Mouse (Mus musculus): ENCODE measurements around the gene Allc. TPM values are rescaled to one million over a fixed set of nuclear protein-coding genes. Genes with fewer than 3 reads are reported as not detected.

The Allc gene
- total and polyA plus RNA-seq, 2 experiments from 2014 or later, result 0.24 TPM; not detected in 1

DNA sequence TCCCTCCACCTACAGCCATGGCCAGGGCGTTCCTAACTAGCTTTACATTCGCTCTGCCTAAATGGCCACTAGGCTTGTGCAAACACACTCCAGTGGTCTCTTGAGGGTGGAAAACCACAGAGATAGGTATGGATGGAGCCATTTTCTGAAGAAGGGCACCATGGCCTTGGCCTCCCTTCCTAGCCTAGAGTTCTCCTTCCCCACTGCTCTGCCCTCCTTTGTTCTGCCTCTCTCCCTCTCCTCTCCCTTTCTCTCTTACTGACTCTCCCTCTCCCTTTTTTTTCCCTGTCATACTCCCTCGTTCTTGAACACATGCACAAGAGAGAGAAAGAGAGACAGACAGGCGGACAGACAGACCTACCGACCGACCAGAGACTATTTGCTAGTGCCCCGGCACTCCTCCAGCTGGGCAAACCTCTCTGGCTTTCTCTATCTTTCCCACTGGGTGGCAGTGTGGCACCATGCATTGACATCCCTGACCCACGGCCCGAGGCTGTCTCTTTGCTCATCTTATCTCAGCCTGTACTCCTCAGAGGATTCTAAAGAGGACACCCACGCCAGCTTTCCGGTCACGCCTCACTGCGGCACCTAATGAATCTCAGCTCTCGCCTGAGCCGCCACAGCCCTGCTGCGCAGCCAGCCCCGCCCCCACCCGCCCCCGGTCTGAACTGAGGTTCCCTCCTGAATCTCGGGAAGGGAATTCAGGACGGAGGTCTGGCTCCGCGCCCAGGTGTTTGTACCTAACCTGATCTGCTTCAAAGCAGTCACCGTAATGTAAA is 7.0 kb upstream of the Allc start:
- Histone ChIP-seq H3K4me2 (ENCODE audit: low read depth, low read length) (peak overlapping the region; percentile 61), H3K9ac (replicated peaks; ENCODE audit: low read length) (peak overlapping the region; percentile 45), H3K27me3 (ENCODE audit: insufficient read depth, low read length) (no peaks in the 10 kb centered on the region), H3K9me3 (ENCODE audit: low read length) (no peaks in the 10 kb centered on the region), H3K4me3 (ENCODE audit: low read length) (peak overlapping the region; percentile 35), H3K27ac (peak overlapping the region; percentile 65), H3K4me1 (ENCODE audit: insufficient read depth, low read length) (no peaks in the 10 kb centered on the region; the same call in none of the 2 replicates), H3K36me3 (ENCODE audit: insufficient read depth, low read length) (no peaks in the 10 kb centered on the region)
- ATAC-seq (peak; percentile 94), DNase-seq (ENCODE audit: low spot score) (peak; percentile 95)
- 8% methylated on average over 24 of the region's 24 CpGs for WGBS
- peak; percentile 94 for TF ChIP-seq CTCF (IDR thresholded peaks at IDR 0.05; ENCODE audit: low read depth)

DNA sequence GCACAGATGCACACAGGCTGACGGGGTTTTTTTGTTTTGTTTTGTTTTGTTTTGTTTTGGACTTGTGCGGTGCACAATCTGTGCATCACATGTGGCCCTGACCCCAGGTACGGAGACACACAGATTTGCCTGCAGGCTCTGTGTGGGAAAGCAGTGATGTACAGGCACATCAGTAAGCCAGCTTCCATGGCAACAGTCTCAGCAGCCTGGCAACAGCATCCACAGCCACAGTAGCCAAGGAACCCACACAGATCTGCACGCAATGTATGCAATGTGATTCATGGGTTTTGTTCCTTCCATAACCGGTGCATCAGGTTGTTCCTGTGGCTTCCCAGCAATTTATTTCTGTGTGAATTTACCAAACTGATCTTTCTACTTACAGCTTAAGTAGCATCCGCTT is 5.6 kb upstream of the Allc start:
- 36% methylated on average over 6 of the region's 6 CpGs for WGBS
- no peak for ATAC-seq

DNA sequence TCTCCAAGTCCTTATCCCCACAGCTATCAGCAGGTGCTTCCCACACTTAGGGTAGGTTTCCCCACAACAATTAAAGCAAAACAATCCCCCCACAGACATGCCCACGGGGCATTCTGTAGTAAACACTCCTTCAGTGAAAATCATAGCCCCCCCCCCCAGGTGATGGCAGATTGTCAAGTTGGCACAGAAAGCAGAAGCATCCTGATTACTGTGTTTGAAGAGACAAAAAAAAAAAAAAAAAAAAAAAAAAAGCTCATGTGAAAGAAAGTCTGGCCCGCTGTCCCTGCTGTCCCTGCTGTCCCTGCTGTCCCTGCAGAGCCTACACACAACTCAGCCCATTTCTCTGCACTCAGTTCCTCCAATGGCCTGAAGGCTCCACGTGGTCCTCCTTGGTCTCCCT is 1.7 kb upstream of the Allc start:
- no peaks in the 10 kb centered on the region; the same call in 1 of the 2 replicates for H3K4me1 ChIP-seq (ENCODE audit: insufficient read depth, low read length)
- H3K4me2 ChIP-seq (ENCODE audit: low read depth, low read length), result no peak overlapping the region
- no peaks in the 10 kb centered on the region for H3K9me3 ChIP-seq (ENCODE audit: low read length)
- no peak for ATAC-seq
- H3K27ac ChIP-seq, result no peak overlapping the region
- whole genome bisulfite sequencing, result 30% methylated on average over 3 of the region's 3 CpGs
- H3K27me3 ChIP-seq (ENCODE audit: insufficient read depth, low read length), result no peaks in the 10 kb centered on the region
- H3K9ac ChIP-seq (replicated peaks; ENCODE audit: low read length), result no peak overlapping the region
- TF ChIP-seq CTCF (IDR thresholded peaks at IDR 0.05; ENCODE audit: low read depth), result no peak
- H3K36me3 ChIP-seq (ENCODE audit: insufficient read depth, low read length), result no peaks in the 10 kb centered on the region
- DNase-seq (ENCODE audit: low spot score), result no peak
- no peak overlapping the region for H3K4me3 ChIP-seq (ENCODE audit: low read length)

More for the DNA sequence above, 5.6 kb upstream of the Allc start:
- DNase-seq (ENCODE audit: low spot score), result peak; percentile 54
- H3K9me3 ChIP-seq (ENCODE audit: low read length), result no peaks in the 10 kb centered on the region
- no peaks in the 10 kb centered on the region for H3K36me3 ChIP-seq (ENCODE audit: insufficient read depth, low read length)
- H3K27ac ChIP-seq, result 0 out of 2 replicates have a peak overlapping the region, but pooled peaks have one; percentile 65
- no peaks in the 10 kb centered on the region; the same call in none of the 2 replicates for H3K4me1 ChIP-seq (ENCODE audit: insufficient read depth, low read length)
- no peak overlapping the region for H3K9ac ChIP-seq (replicated peaks; ENCODE audit: low read length)
- H3K4me2 ChIP-seq (ENCODE audit: low read depth, low read length), result no peak overlapping the region
- H3K4me3 ChIP-seq (ENCODE audit: low read length), result no peak overlapping the region
- TF ChIP-seq CTCF (IDR thresholded peaks at IDR 0.05; ENCODE audit: low read depth), result no peak
- H3K27me3 ChIP-seq (ENCODE audit: insufficient read depth, low read length), result no peaks in the 10 kb centered on the region

DNA sequence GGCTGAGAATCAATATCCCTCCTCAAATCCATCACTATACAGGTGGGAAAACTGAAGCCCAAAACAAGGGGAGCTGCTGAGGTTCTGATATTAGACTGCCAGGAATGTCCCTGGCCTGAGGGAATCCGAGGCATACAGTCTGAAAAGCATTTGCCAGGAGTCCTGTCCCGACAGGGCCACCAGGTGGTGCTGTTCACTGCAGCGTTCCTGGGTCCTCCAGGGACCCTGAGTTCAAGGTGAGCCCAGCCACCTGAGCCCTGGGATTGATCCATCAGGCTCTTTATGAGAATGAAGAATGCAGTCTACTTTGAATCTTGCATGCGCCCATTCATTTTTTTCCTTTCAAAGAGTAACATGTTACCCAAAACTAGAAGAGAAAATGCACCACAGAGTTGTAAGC is 3.2 kb downstream of the Allc start:
- H3K4me2 ChIP-seq (ENCODE audit: low read depth, low read length), result no peak overlapping the region
- no peak overlapping the region for H3K4me3 ChIP-seq (ENCODE audit: low read length)
- no peak overlapping the region for H3K9ac ChIP-seq (replicated peaks; ENCODE audit: low read length)
- ATAC-seq (no peak), DNase-seq (ENCODE audit: low spot score) (peak; percentile 39)
- H3K27ac ChIP-seq, result no peak overlapping the region
- no peaks in the 10 kb centered on the region for H3K9me3 ChIP-seq (ENCODE audit: low read length)
- H3K27me3 ChIP-seq (ENCODE audit: insufficient read depth, low read length), result no peaks in the 10 kb centered on the region
- TF ChIP-seq CTCF (IDR thresholded peaks at IDR 0.05; ENCODE audit: low read depth), result peak; percentile 64
- 35% methylated on average over 4 of the region's 4 CpGs for WGBS
- no peaks in the 10 kb centered on the region for H3K36me3 ChIP-seq (ENCODE audit: insufficient read depth, low read length)
- H3K4me1 ChIP-seq (ENCODE audit: insufficient read depth, low read length), result no peaks in the 10 kb centered on the region

DNA sequence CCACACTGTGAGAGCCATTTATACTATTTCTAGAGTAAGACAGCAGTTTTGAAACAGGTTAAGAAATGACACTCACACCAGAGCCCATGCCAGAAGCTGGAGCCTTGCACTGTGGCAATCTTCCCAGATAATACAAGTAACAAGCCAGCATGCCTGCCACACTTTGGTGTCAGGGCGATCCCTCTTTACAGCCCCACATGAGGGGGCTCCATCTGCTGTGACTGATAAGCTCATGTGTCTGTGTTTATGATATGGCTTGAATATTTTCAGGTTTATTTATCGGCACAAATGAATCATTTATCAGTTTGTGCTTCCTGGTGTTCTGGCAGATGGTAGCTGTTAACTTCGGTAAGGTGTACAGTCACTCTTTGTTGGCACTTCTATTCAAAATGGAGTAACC is 4.2 kb downstream of the Allc start:
- H3K4me1 ChIP-seq (ENCODE audit: insufficient read depth, low read length), result no peaks in the 10 kb centered on the region
- no peak overlapping the region for H3K4me3 ChIP-seq (ENCODE audit: low read length)
- no peak for TF ChIP-seq CTCF (IDR thresholded peaks at IDR 0.05; ENCODE audit: low read depth)
- H3K4me2 ChIP-seq (ENCODE audit: low read depth, low read length), result no peak overlapping the region
- H3K36me3 ChIP-seq (ENCODE audit: insufficient read depth, low read length), result no peaks in the 10 kb centered on the region
- WGBS, result 78% methylated on average over 3 of the region's 3 CpGs
- no peak for ATAC-seq
- no peak overlapping the region for H3K9ac ChIP-seq (replicated peaks; ENCODE audit: low read length)
- no peaks in the 10 kb centered on the region for H3K9me3 ChIP-seq (ENCODE audit: low read length)
- DNase-seq (ENCODE audit: low spot score), result no peak
- no peaks in the 10 kb centered on the region for H3K27me3 ChIP-seq (ENCODE audit: insufficient read depth, low read length)
- no peak overlapping the region for H3K27ac ChIP-seq

DNA sequence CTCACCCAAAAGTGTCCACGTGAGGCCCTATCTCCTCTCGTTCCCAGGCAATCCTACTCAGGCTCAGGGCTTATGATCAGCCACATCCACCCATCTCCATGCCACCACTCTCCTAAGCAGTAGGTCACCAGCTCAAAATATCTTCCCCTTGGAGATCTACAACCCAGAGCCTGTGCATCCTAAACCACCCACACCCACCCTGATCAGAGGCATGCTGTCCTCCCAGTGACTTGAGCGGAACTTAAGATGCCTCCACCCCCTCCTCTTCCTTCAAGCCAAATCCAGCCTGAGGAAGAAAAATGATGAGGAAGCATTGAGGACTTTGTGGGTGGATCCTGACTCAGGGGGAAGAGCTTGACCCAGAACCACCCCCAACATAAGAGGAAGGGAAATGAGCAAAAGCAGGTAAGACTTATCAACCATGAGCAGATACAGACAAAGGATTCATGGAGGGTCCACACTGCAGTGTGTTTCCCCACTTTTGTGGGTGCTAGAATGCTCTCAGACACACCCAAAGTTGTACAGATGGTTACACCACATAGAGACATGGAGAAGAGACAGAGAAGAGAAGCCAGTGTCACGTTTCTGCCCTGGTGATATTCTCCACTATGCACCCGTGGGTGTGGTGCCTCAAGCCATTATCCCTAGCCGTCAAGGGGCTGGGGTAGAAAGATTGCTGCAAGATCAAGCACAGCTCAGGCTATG is 6.8 kb downstream of the Allc start:
- H3K9ac ChIP-seq (replicated peaks; ENCODE audit: low read length), result no peak overlapping the region
- H3K4me2 ChIP-seq (ENCODE audit: low read depth, low read length), result no peak overlapping the region
- 79% methylated on average over 6 of the region's 6 CpGs for WGBS
- H3K27me3 ChIP-seq (ENCODE audit: insufficient read depth, low read length), result no peaks in the 10 kb centered on the region
- no peak overlapping the region for H3K27ac ChIP-seq
- ATAC-seq, result no peak
- no peak overlapping the region for H3K4me3 ChIP-seq (ENCODE audit: low read length)
- TF ChIP-seq CTCF (IDR thresholded peaks at IDR 0.05; ENCODE audit: low read depth), result no peak
- no peaks in the 10 kb centered on the region for H3K4me1 ChIP-seq (ENCODE audit: insufficient read depth, low read length)
- no peaks in the 10 kb centered on the region for H3K36me3 ChIP-seq (ENCODE audit: insufficient read depth, low read length)
- H3K9me3 ChIP-seq (ENCODE audit: low read length), result no peaks in the 10 kb centered on the region
- no peak for DNase-seq (ENCODE audit: low spot score)
